Mouse (Mus musculus) frontal cortex, adult (tissue): ENCODE measurements at regions not wholly inside any gene's neighbourhood (a gene's known extent, or its start where the extent isn't known, plus 50 kb on each side); places are given as distances from the start of the nearest gene placed in this dataset.
A peak's percentile ranks its signal among the peaks of the same experiment; 100 is the strongest.

Experiments
- ATAC-seq: cut with Nextera tagmentation; 2 replicates; pipeline ENCODE4 v1.9.2; 2017; ENCODE audit warnings: mild to moderate bottlenecking, moderate library complexity, mixed read lengths; ENCODE audit not compliant: low TSS enrichment

- 0 out of 2 replicates have a peak, but pooled peaks have one; percentile 16 for ATAC-seq
Measured at GRCm38 (mm10) chr17:51405059-51405458, 225.9 kb upstream of the Tbc1d5 start.

GRCm38 (mm10) chr17:51397973-51398372, 218.8 kb upstream of the Tbc1d5 start:
- no peak for ATAC-seq

- 0 out of 2 replicates have a peak, but pooled peaks have one; percentile 38 for ATAC-seq
Measured at GRCm38 (mm10) chr17:51393771-51394221, 214.6 kb upstream of the Tbc1d5 start.

GRCm38 (mm10) chr17:51391871-51392270, 212.7 kb upstream of the Tbc1d5 start:
- no peak for ATAC-seq

- no peak for ATAC-seq
Measured at GRCm38 (mm10) chr17:51382552-51382951, 203.4 kb upstream of the Tbc1d5 start.

- ATAC-seq = no peak
Measured at GRCm38 (mm10) chr17:51371937-51372479, 192.9 kb upstream of the Tbc1d5 start.

- no peak for ATAC-seq
Measured at GRCm38 (mm10) chr17:51370990-51371389, 191.8 kb upstream of the Tbc1d5 start.

GRCm38 (mm10) chr17:51370085-51370484, 190.9 kb upstream of the Tbc1d5 start:
- ATAC-seq = no peak

- ATAC-seq = no peak
Measured at GRCm38 (mm10) chr17:51362801-51363200, 183.6 kb upstream of the Tbc1d5 start.

GRCm38 (mm10) chr17:51362271-51362670, 183.1 kb upstream of the Tbc1d5 start:
- ATAC-seq = no peak

GRCm38 (mm10) chr17:51358362-51358739, 179.2 kb upstream of the Tbc1d5 start:
- ATAC-seq = no peak

- ATAC-seq = no peak
Measured at GRCm38 (mm10) chr17:51357690-51358361, 178.7 kb upstream of the Tbc1d5 start.

- peak; percentile 50; the same call in 1 of the 2 replicates for ATAC-seq
Measured at GRCm38 (mm10) chr17:51356447-51356846, 177.3 kb upstream of the Tbc1d5 start.

GRCm38 (mm10) chr17:51321868-51322267, 142.7 kb upstream of the Tbc1d5 start:
- no peak for ATAC-seq

- peak; percentile 85 for ATAC-seq
Measured at GRCm38 (mm10) chr17:51321025-51321424, 141.9 kb upstream of the Tbc1d5 start.

- ATAC-seq = no peak
Measured at GRCm38 (mm10) chr17:51304964-51305363, 125.8 kb upstream of the Tbc1d5 start.

GRCm38 (mm10) chr17:51290741-51291140, 111.6 kb upstream of the Tbc1d5 start:
- ATAC-seq = no peak

GRCm38 (mm10) chr17:51288751-51289150, 109.6 kb upstream of the Tbc1d5 start:
- no peak for ATAC-seq

- ATAC-seq = no peak
Measured at GRCm38 (mm10) chr17:51287878-51288277, 108.7 kb upstream of the Tbc1d5 start.

GRCm38 (mm10) chr17:51285362-51285761, 106.2 kb upstream of the Tbc1d5 start:
- ATAC-seq = no peak

GRCm38 (mm10) chr17:51278771-51279170, 99.6 kb upstream of the Tbc1d5 start:
- ATAC-seq = no peak

GRCm38 (mm10) chr17:51278094-51278493, 98.9 kb upstream of the Tbc1d5 start:
- ATAC-seq = no peak

- ATAC-seq = no peak
Measured at GRCm38 (mm10) chr17:51277161-51277560, 98.0 kb upstream of the Tbc1d5 start.

GRCm38 (mm10) chr17:51272025-51272424, 92.9 kb upstream of the Tbc1d5 start:
- ATAC-seq = no peak
